Mouse (Mus musculus): ENCODE data around the gene Padi3. TPM values are rescaled to one million over a fixed set of nuclear protein-coding genes. Genes with fewer than 3 reads are reported as not detected.

The Padi3 gene
- total and polyA plus RNA-seq, 2 experiments from 2014 or later: 0.06 TPM; not detected in 1

DNA sequence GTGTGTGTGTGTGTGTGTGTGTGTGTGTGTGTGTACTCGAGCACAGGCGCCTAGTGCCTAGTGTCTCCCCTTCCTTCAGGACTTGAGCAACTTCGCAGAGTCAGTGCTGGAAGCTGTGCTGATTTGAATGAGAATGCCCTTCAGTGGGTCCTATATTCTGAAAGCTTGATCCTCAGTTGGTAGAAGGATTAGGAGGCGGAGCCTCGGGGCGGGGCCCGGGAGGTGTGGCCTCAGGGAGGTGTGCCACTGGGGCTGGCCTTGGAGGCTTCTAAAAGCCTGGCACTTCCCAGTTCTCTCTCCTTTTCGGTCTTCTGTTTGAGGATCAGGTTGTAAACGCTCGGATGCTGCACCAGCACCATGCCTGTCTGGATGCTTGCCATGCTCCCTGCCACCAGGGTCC is 25.2 kb upstream of the Padi3 start:
- Histone ChIP-seq H3K4me2 (ENCODE audit: low read depth) (no peak overlapping the region), H3K27me3 (ENCODE audit: insufficient read depth, low read length) (no peaks in the 10 kb centered on the region), H3K9ac (no peak overlapping the region), H3K4me3 (ENCODE audit: low read depth, low read length) (no peak overlapping the region), H3K36me3 (ENCODE audit: insufficient read depth) (no peaks in the 10 kb centered on the region), H3K9me3 (ENCODE audit: low read length) (no peaks in the 10 kb centered on the region), H3K4me1 (ENCODE audit: insufficient read depth) (no peaks in the 10 kb centered on the region), H3K27ac (ENCODE audit: low read depth, low read length) (no peak overlapping the region)
- no peak for TF ChIP-seq CTCF (IDR thresholded peaks at IDR 0.05; ENCODE audit: low read depth)
- ATAC-seq: peak; percentile 51; the same call in 1 of the 2 replicates
- WGBS: 4% methylated on average over 10 of the region's 10 CpGs
- peak; percentile 52 for DNase-seq

DNA sequence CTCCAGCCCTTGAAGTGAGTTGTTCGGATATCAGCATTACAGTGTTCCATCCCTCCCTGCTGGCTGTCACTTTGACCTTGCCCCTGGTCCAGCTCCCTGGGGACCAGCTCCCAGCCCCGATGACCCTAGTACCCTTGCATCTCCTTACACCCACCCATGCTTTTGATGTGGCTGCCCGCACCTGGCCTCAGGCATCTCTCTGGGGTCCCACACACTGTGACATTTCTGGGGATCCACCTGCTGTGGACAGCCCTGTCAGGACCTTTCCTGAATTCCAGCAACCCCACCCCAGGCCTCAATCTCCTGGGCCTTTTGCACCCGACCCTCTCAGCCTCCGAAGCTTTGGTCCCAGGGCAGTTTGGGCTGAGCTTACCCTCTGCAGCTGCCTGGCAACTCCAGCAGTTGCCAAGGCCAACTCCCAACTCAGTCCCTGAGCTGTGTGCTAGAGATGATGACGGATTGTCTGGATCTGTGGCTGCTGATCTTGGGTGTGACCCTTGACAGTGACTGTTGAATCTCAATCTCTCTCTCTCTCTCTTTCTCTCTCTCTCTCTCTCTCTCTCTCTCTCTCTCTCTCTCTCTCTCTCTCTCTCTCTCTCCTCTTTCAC is 24.0 kb upstream of the Padi3 start:
- 73% methylated on average over 6 of the region's 6 CpGs for WGBS
- no peak for ATAC-seq

DNA sequence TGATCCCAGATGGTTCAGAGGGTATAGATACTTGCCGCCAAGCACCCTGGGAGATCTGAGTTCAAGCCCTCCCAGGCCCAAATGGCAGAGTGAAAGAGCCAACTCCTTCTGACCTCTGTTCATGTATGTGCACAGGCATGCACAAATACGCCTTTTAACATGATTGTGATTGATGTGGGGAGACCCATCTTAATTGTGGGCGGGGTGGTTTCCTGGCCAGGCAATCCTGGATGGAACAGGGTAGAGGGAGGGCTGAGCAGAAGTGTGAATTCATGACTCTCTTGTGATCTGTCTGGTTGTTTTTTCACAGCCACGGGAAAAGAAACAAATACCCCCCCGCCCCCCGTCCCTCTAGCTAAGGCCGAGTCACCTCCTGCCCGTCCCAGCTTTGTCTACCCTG is 22.4 kb upstream of the Padi3 start:
- 60% methylated on average over 8 of the region's 8 CpGs for WGBS
- H3K4me3 ChIP-seq (ENCODE audit: low read depth, low read length): no peak overlapping the region
- no peak overlapping the region for H3K9ac ChIP-seq
- no peak overlapping the region for H3K4me2 ChIP-seq (ENCODE audit: low read depth)
- H3K27me3 ChIP-seq (ENCODE audit: insufficient read depth, low read length): no peaks in the 10 kb centered on the region
- H3K9me3 ChIP-seq (ENCODE audit: low read length): no peaks in the 10 kb centered on the region
- no peaks in the 10 kb centered on the region for H3K36me3 ChIP-seq (ENCODE audit: insufficient read depth)
- H3K4me1 ChIP-seq (ENCODE audit: insufficient read depth): no peaks in the 10 kb centered on the region
- ATAC-seq (no peak), DNase-seq (no peak)
- no peak overlapping the region for H3K27ac ChIP-seq (ENCODE audit: low read depth, low read length)
- TF ChIP-seq CTCF (IDR thresholded peaks at IDR 0.05; ENCODE audit: low read depth): no peak

More for the DNA sequence above, 24.0 kb upstream of the Padi3 start:
- H3K9me3 ChIP-seq (ENCODE audit: low read length): no peaks in the 10 kb centered on the region
- H3K4me3 ChIP-seq (ENCODE audit: low read depth, low read length): no peak overlapping the region
- no peak for DNase-seq
- H3K27me3 ChIP-seq (ENCODE audit: insufficient read depth, low read length): no peaks in the 10 kb centered on the region
- H3K4me2 ChIP-seq (ENCODE audit: low read depth): no peak overlapping the region
- no peak overlapping the region for H3K27ac ChIP-seq (ENCODE audit: low read depth, low read length)
- no peaks in the 10 kb centered on the region for H3K36me3 ChIP-seq (ENCODE audit: insufficient read depth)
- no peak overlapping the region for H3K9ac ChIP-seq
- no peaks in the 10 kb centered on the region for H3K4me1 ChIP-seq (ENCODE audit: insufficient read depth)
- TF ChIP-seq CTCF (IDR thresholded peaks at IDR 0.05; ENCODE audit: low read depth): no peak

DNA sequence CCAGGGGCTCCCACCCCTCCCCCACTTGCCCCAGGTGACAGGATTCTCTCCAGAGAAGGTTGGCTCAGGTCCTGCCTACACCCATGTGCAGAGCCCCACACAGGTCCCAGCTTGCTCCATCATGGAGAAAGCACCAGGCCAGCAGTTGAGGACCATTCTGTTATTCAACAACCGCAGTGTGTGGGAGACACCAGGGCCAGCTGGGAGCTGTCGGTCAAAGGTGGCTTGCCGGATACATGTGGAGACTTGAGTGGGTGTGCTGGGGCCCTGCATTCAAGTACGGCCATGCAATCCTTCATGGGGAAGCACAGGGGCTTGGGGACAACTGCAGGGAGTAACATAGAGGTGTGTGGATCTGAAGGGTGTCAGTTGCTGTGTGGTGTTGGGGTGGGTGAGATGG is 21.4 kb upstream of the Padi3 start:
- no peak for DNase-seq
- no peak overlapping the region for H3K4me3 ChIP-seq (ENCODE audit: low read depth, low read length)
- H3K36me3 ChIP-seq (ENCODE audit: insufficient read depth): no peaks in the 10 kb centered on the region
- 92% methylated on average over 4 of the region's 4 CpGs for WGBS
- H3K9me3 ChIP-seq (ENCODE audit: low read length): no peaks in the 10 kb centered on the region
- no peaks in the 10 kb centered on the region for H3K27me3 ChIP-seq (ENCODE audit: insufficient read depth, low read length)
- no peak overlapping the region for H3K27ac ChIP-seq (ENCODE audit: low read depth, low read length)
- TF ChIP-seq CTCF (IDR thresholded peaks at IDR 0.05; ENCODE audit: low read depth): no peak
- H3K9ac ChIP-seq: no peak overlapping the region
- H3K4me1 ChIP-seq (ENCODE audit: insufficient read depth): no peaks in the 10 kb centered on the region
- no peak overlapping the region for H3K4me2 ChIP-seq (ENCODE audit: low read depth)
- ATAC-seq: no peak

DNA sequence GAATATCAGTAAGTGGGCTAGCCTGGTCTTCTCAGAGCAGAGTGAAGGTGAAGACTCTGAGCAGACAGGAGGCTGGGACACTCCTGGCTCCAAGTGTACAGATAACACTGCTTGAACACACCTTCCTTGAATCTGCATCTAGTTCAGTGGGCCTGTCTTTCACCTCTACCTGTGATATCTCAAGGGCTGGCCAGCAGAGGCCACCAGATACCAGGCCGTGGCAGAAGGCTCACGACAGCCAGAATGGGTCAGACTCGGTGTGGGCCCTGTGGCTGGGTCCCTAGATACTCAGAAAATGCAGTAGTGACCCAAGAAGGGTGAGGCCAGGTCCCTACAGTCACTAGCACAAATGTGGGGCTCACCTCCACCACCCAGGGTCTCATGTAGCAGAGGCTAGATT is 16.8 kb upstream of the Padi3 start:
- no peaks in the 10 kb centered on the region for H3K27me3 ChIP-seq (ENCODE audit: insufficient read depth, low read length)
- 53% methylated on average over 3 of the region's 3 CpGs for WGBS
- H3K4me1 ChIP-seq (ENCODE audit: insufficient read depth): no peaks in the 10 kb centered on the region
- no peaks in the 10 kb centered on the region for H3K36me3 ChIP-seq (ENCODE audit: insufficient read depth)
- H3K27ac ChIP-seq (ENCODE audit: low read depth, low read length): no peak overlapping the region
- no peak overlapping the region for H3K9ac ChIP-seq
- no peak overlapping the region for H3K4me3 ChIP-seq (ENCODE audit: low read depth, low read length)
- no peak for TF ChIP-seq CTCF (IDR thresholded peaks at IDR 0.05; ENCODE audit: low read depth)
- ATAC-seq (no peak), DNase-seq (no peak)
- no peaks in the 10 kb centered on the region for H3K9me3 ChIP-seq (ENCODE audit: low read length)
- no peak overlapping the region for H3K4me2 ChIP-seq (ENCODE audit: low read depth)

DNA sequence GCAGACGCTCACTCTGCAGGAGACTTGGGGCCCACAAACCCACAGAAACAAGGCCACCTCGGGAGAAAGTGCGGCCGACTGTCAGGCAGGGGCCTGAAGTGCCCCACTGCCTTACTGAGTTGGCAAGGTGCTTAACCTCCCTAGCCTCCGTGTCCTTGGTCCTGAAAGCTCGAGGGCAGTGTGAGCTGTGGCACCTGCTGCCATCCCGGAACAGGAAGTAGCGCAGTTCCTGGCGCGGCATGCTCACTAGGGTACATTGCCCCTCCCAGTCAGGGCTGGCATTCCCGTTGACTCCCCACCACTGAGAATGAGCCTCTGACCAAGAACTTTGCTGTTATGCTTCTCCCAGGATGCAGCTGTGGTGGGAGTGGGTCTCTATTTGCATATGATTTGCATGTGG is 15.5 kb upstream of the Padi3 start:
- DNase-seq (no peak), ATAC-seq (no peak)
- Histone ChIP-seq H3K4me1 (ENCODE audit: insufficient read depth) (no peaks in the 10 kb centered on the region), H3K4me2 (ENCODE audit: low read depth) (no peak overlapping the region), H3K36me3 (ENCODE audit: insufficient read depth) (no peaks in the 10 kb centered on the region), H3K27ac (ENCODE audit: low read depth, low read length) (no peak overlapping the region), H3K4me3 (ENCODE audit: low read depth, low read length) (no peak overlapping the region), H3K27me3 (ENCODE audit: insufficient read depth, low read length) (no peaks in the 10 kb centered on the region), H3K9me3 (ENCODE audit: low read length) (no peaks in the 10 kb centered on the region), H3K9ac (no peak overlapping the region)
- TF ChIP-seq CTCF (IDR thresholded peaks at IDR 0.05; ENCODE audit: low read depth): no peak
- 55% methylated on average over 11 of the region's 11 CpGs for WGBS

DNA sequence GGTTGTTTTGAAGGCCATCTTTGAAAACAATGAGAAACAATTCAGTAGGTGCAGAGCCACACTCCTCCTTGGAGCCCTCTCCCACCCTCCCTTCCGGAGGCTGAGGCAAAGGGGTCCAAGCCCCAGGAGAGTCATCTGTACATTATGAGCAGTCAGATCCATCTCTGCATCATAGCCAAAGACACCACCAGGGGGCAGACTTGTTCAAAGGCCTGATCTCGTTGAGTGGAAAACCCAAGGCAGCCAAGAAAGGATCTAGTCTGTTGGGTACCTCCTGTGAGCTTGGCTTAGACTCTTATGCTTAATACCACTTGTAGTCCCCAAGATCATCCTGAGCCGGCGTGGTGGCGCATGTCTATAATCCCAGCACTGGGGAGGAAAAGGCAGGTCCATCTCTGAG is 11.5 kb upstream of the Padi3 start:
- no peaks in the 10 kb centered on the region for H3K4me1 ChIP-seq (ENCODE audit: insufficient read depth)
- H3K36me3 ChIP-seq (ENCODE audit: insufficient read depth): no peaks in the 10 kb centered on the region
- no peak for ATAC-seq
- no peak overlapping the region for H3K27ac ChIP-seq (ENCODE audit: low read depth, low read length)
- TF ChIP-seq CTCF (IDR thresholded peaks at IDR 0.05; ENCODE audit: low read depth): peak; percentile 58
- no peak overlapping the region for H3K4me2 ChIP-seq (ENCODE audit: low read depth)
- no peak overlapping the region for H3K4me3 ChIP-seq (ENCODE audit: low read depth, low read length)
- peak; percentile 47 for DNase-seq
- no peaks in the 10 kb centered on the region for H3K27me3 ChIP-seq (ENCODE audit: insufficient read depth, low read length)
- 63% methylated on average over 5 of the region's 5 CpGs for WGBS
- H3K9ac ChIP-seq: no peak overlapping the region
- H3K9me3 ChIP-seq (ENCODE audit: low read length): no peaks in the 10 kb centered on the region
